Mouse (Mus musculus): Measurements from ENCODE around the gene Ptpn14. TPM values are rescaled to one million over a fixed set of nuclear protein-coding genes. Genes with fewer than 3 reads are reported as not detected.

The Ptpn14 gene
- polyA plus RNA-seq, 1 experiment from 2014 or later = 6.7 TPM

DNA sequence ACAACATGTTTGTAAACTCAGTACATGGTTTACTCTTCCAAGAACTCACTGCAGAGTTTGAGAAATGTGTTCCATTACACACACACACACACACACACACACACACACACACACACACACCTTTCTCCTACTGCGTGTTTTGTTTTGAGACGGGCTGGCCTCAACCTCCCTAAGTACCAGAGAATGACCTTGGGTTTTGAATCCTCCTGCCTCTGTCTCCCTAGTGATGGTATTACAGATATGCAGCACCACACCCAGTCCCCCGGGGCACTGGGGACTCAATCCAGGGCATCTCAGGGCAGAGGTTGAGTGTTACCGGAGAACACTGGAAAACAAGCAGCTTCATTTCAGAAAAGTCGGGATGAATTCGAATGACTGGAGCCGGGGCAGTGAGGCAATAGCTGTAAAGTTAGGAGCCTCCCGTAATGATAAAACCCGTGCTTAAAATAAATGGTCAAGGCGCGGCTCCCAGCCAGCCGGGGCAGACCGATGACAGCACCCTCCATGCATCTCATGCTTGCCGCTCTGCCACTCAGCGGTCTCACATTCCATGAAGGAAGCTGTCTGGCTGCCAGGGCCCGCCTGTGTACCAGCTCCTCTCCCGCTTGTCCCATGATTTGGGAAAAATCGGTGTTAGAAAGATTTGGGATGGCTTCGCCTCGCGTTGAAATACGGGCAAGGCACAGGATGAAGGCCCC is 196.0 kb downstream of the Ptpn14 start:
- 76% methylated on average over 22 of the region's 22 CpGs for WGBS
- no peaks in the 10 kb centered on the region for H3K36me3 ChIP-seq (replicated peaks)
- no peak overlapping the region for H3K4me3 ChIP-seq
- no peak for DNase-seq (ENCODE audit: low spot score)
- H3K27ac ChIP-seq (replicated peaks) = no peak overlapping the region
- H3K27me3 ChIP-seq (replicated peaks; ENCODE audit: low read depth, poor library complexity, severe bottlenecking) = peaks cover 38% of the 10 kb centered on the region
- H3K4me1 ChIP-seq = peaks cover 44% of the 10 kb centered on the region
- H3K9me3 ChIP-seq = no peaks in the 10 kb centered on the region

DNA sequence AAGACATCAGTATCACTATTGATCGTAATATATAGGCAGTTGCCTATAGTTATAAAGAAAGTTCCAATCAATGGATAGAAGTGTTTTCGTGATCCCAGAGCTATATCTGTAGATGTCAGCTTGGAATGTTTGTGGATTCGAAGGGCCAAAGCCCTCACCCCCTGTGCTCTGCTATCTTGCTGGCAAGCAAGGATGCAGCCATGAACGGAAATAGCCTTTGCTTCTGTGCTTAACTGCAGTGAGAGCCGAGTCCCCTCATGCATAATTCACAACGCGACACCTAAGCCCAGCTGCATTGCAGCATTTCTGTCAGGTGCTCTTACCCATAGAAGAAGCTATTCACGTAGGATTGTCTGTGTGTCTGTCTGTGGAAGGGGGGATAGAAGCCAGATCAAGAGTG is 198.2 kb downstream of the Ptpn14 start:
- 72% methylated on average over 8 of the region's 8 CpGs for WGBS
- no peaks in the 10 kb centered on the region for H3K9me3 ChIP-seq
- no peak overlapping the region for H3K27ac ChIP-seq (replicated peaks)
- H3K4me1 ChIP-seq = peaks cover 30% of the 10 kb centered on the region
- peaks cover 33% of the 10 kb centered on the region for H3K27me3 ChIP-seq (replicated peaks; ENCODE audit: low read depth, poor library complexity, severe bottlenecking)
- H3K4me3 ChIP-seq = no peak overlapping the region
- no peaks in the 10 kb centered on the region for H3K36me3 ChIP-seq (replicated peaks)
- DNase-seq (ENCODE audit: low spot score) = no peak

Other genes with a start within 250 kb of the Ptpn14 start
- 108 and 110 TPM in 2 replicates for gene Cenpf, start 40.2 kb upstream of the Ptpn14 start, polyA plus RNA-seq (2016; fragmentation: Nextera tagmentation; extraction: Ambion mirVana)
- 78.5 and 84.3 TPM in 2 replicates for gene Smyd2, start 194.1 kb downstream of the Ptpn14 start, polyA plus RNA-seq (2016; fragmentation: Nextera tagmentation; extraction: Ambion mirVana)